Mouse (Mus musculus): Measurements from ENCODE around the gene Ddx1.

GRCm38 (mm10) chr12:13174022-13174421, 75.0 kb downstream of the Ddx1 start:
- TF ChIP-seq CTCF (IDR thresholded peaks at IDR 0.05; ENCODE audit: low read depth): no peak
- no peak for TF ChIP-seq EP300 (IDR thresholded peaks at IDR 0.05; ENCODE audit: low read depth)
